Mouse (Mus musculus) embryonic fibroblast, embryonic 13.5 days (primary cell): ENCODE data around the gene Nudt4. TPM values are rescaled to one million over a fixed set of nuclear protein-coding genes. Genes with fewer than 3 reads are reported as not detected.

Experiments used
- H3K27ac ChIP-seq: 2 replicates; pipeline ENCODE4 v1.5.1; 2012; ENCODE audit warnings: low read length, control low read depth, inconsistent platforms; ENCODE audit not compliant: insufficient read depth
- H3K4me1 ChIP-seq: 2 replicates; pipeline ENCODE4 v1.6.1; 2011; ENCODE audit warnings: low read length; ENCODE audit not compliant: control insufficient read depth, insufficient read depth
- H3K4me3 ChIP-seq: 2 replicates; pipeline ENCODE4 v1.5.1; 2011; ENCODE audit warnings: mild to moderate bottlenecking, control low read depth, low read length; ENCODE audit not compliant: insufficient read depth
- CTCF ChIP-seq: IDR thresholded peaks from 2 replicates; pipeline ENCODE4 v1.5.1; 2011; ENCODE audit warnings: mild to moderate bottlenecking, control low read depth, low read length, moderate library complexity, borderline replicate concordance; ENCODE audit not compliant: insufficient read depth
- POLR2A ChIP-seq: IDR thresholded peaks from 2 replicates; pipeline ENCODE4 v1.6.1; 2011; ENCODE audit warnings: low read depth, mild to moderate bottlenecking, control low read depth, low read length, moderate library complexity
- polyA plus RNA-seq: library from polyadenylated mRNA; stranded (reverse); fragments of >200 nt; gene quantifications from 2 replicates; pipeline ENCODE4 v1.2.4, GENCODE M21; 2011; ENCODE audit warnings: low read depth; ENCODE audit not compliant: missing spikeins, insufficient read length

The Nudt4 gene
- polyA plus RNA-seq, 1 experiment = 86.5 TPM

- TF ChIP-seq POLR2A (no peak), CTCF (no peak)
- Histone ChIP-seq H3K4me3 (no peak overlapping the region), H3K27ac (no peak overlapping the region), H3K4me1 (no peaks in the 10 kb centered on the region)
Observed at GRCm38 (mm10) chr10:95594414-95594813, 30.5 kb upstream of the Nudt4 start.

GRCm38 (mm10) chr10:95591257-95591656 is 27.3 kb upstream of the Nudt4 start:
- TF ChIP-seq POLR2A (no peak), CTCF (no peak)
- Histone ChIP-seq H3K27ac (no peak overlapping the region), H3K4me3 (no peak overlapping the region), H3K4me1 (no peaks in the 10 kb centered on the region)

GRCm38 (mm10) chr10:95590196-95590595 is 26.2 kb upstream of the Nudt4 start:
- no peak overlapping the region for H3K27ac ChIP-seq
- TF ChIP-seq POLR2A = no peak
- TF ChIP-seq CTCF = no peak
- H3K4me1 ChIP-seq = no peaks in the 10 kb centered on the region

GRCm38 (mm10) chr10:95589196-95589595 is 25.2 kb upstream of the Nudt4 start:
- Histone ChIP-seq H3K4me3 (no peak overlapping the region), H3K27ac (no peak overlapping the region), H3K4me1 (no peaks in the 10 kb centered on the region)
- TF ChIP-seq POLR2A (no peak), CTCF (no peak)

More at GRCm38 (mm10) chr10:95590196-95590595, 26.2 kb upstream of the Nudt4 start:
- no peak overlapping the region for H3K4me3 ChIP-seq

- Histone ChIP-seq H3K4me1 (no peaks in the 10 kb centered on the region), H3K4me3 (no peak overlapping the region), H3K27ac (no peak overlapping the region)
- no peak for TF ChIP-seq POLR2A
- TF ChIP-seq CTCF = no peak
Observed at GRCm38 (mm10) chr10:95587509-95588220, 23.7 kb upstream of the Nudt4 start.

GRCm38 (mm10) chr10:95585554-95585953 is 21.6 kb upstream of the Nudt4 start:
- H3K4me1 ChIP-seq = no peaks in the 10 kb centered on the region
- no peak overlapping the region for H3K27ac ChIP-seq
- TF ChIP-seq CTCF (no peak), POLR2A (no peak)
- H3K4me3 ChIP-seq = no peak overlapping the region

- Histone ChIP-seq H3K27ac (no peak overlapping the region), H3K4me1 (no peaks in the 10 kb centered on the region), H3K4me3 (no peak overlapping the region)
- TF ChIP-seq CTCF = no peak
- TF ChIP-seq POLR2A = no peak
Observed at GRCm38 (mm10) chr10:95577567-95577950, 13.6 kb upstream of the Nudt4 start.

GRCm38 (mm10) chr10:95576876-95577566 is 13.1 kb upstream of the Nudt4 start:
- TF ChIP-seq CTCF (no peak), POLR2A (no peak)
- Histone ChIP-seq H3K27ac (no peak overlapping the region), H3K4me1 (no peaks in the 10 kb centered on the region), H3K4me3 (no peak overlapping the region)

- TF ChIP-seq POLR2A = no peak
- no peak for TF ChIP-seq CTCF
- no peak overlapping the region for H3K4me3 ChIP-seq
- H3K27ac ChIP-seq = no peak overlapping the region
- no peaks in the 10 kb centered on the region for H3K4me1 ChIP-seq
Observed at GRCm38 (mm10) chr10:95575839-95576380, 12.0 kb upstream of the Nudt4 start.

- H3K4me3 ChIP-seq = no peak overlapping the region
- TF ChIP-seq POLR2A (no peak), CTCF (no peak)
- no peak overlapping the region for H3K27ac ChIP-seq
- H3K4me1 ChIP-seq = no peaks in the 10 kb centered on the region
Observed at GRCm38 (mm10) chr10:95574994-95575393, 11.0 kb upstream of the Nudt4 start.
